Mouse (Mus musculus) MN1 (cell line): ENCODE results near the gene Gm21974.
A peak's percentile ranks its signal among the peaks of the same experiment; 100 is the strongest.
"Not testable (repeated sequence)": the region's sequence is repeated elsewhere in the genome, so short reads cannot be mapped to it uniquely, and the experiment has no call there.

ENCODE experiments used
- DNase-seq: peaks from one replicate; pipeline ENCODE4 v3.0.0-alpha.2; 2016; ENCODE audit warnings: low spot score

The Gm21974 gene

DNA sequence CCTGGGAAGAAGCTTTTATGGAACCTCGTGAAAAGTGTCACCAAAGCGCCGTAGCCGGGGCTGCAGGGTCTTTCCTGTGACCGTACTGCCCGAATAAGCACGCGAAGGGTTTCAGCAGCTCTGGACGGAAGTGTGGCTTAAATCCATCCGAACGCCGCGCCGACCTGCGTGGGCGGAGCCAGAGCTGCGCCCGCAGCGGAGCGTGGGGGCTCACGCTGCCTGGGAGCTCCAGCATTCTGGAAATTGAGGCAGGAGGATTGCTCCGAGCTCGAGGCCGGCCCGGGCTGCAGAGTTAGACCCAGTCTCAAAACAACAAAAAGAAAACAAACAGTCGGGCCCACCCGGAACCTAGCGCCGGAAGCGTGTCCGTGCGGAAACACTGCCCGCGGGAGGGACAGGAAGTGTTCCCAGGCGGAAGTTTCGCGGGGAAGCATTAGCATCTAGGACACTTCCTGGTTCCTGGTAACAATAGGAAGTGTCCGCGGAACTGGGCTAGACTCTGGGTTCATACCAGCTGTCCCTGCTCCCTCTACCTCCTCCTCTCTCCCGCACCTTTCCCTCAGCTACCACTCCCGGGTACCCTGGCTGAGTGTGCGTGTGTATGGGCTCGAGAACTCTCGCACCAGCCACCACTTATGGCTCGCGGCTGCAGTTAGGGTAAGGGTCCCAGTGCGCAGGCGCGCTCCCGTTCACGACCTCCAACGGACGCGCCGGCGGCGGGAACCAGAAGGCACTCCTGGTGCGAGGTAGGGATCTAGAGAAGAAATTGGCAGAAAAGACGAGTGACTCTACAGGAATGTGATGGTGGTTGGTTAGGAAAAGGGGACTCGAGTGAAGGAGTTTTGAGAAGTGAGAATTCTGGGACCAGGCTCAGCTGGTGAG, 18.5 kb downstream of the Gm21974 start, which contains the start of gene Zfp668:
Zfp668 (minus strand) TSS at position 362 of the 882 bp plus-strand sequence.
- DNase-seq, result peak; percentile 96

DNA sequence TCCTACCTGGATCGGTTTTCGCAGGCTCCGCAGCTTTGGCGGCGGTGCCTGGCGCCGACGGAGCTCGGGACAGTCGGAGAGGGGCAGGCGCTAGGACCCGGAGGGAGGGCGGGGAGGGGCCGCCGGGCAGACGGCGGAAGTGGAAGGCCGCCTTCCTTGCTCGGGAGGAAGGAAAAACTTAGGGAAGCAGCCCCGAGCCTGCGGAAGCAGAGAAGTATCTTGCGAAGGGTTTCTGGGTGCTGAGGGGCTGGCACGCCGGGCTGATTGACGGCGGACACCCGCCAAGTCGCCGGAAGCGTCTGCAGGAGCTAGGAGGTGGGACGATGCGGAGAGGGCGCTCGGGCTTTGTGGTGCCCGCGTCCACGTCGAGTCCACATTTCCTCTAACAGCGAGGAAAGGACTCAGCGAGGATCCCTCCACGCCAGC, 19.2 kb downstream of the Gm21974 start, which contains the start of gene Zfp646:
Zfp646 (plus strand) TSS at position 181 of the 426 bp plus-strand sequence.
- DNase-seq, result peak; percentile 87

- peak; percentile 97 for DNase-seq
These were observed 19.6 kb downstream of the Gm21974 start for GRCm38 (mm10) chr7:127875627-127876001.

- DNase-seq, result no peak
These were observed 20.2 kb downstream of the Gm21974 start for GRCm38 (mm10) chr7:127874812-127875626.

- no peak for DNase-seq
These were observed 25.0 kb downstream of the Gm21974 start for GRCm38 (mm10) chr7:127870136-127870821.

GRCm38 (mm10) chr7:127869149-127869810, 26.0 kb downstream of the Gm21974 start:
- DNase-seq, result peak; percentile 73

DNA sequence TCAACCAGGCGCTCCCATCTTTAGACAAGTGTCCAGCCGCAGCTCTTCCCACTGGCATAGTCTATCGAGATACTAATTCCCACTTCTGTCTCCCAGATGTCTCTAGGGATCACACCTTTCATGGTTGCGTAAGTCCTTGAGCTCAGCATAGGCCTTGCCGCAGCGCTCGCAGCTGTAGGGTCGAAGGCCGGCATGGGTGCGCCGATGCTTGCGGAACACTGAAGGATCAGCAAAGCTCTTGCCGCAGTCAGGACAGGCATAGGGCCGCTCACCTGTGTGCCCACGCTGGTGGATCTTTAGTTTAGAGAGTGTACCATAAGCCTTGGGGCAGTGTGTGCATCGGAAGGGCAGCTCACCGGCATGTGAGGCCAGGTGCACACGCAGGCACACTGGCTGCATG, 27.6 kb downstream of the Gm21974 start:
- DNase-seq, result no peak

DNA sequence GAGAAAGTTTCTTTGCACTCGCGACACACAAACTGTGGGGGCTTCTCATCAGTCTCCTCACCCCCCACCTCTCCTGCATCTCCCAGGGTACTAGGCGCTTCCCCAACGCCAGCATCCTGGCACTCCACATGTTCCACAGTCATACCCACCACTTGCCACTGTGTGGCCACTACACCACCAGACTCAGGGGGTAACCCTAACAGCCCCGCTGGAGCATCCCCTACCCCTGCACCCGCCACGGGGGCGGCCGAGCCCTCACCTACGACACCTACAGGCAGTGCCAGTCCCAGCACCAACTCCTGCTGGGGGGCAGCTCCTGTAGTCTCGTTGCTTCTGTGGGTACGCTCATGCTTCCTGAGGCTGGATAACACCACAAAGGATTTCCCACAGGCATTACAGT, 28.8 kb downstream of the Gm21974 start:
- no peak for DNase-seq

DNA sequence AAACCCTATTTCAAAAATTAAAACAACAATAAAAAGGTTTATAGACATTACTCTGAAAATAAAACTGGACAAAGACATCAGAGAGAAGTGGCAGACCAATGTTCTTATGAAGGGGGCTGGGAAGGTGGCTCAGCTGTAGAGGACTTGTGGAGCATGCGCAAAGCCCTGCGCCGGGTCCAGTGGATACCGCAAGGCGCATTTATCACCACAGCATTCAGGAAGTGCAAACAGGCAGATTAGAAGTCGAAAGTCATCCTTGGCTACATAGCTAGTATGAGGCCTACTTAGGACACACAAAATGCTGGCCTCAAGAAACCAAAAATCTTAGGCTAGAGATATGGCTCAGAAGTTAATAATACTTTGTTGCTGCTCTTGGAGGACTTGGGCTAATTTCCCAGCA, 37.0 kb downstream of the Gm21974 start:
- no peak for DNase-seq

DNA sequence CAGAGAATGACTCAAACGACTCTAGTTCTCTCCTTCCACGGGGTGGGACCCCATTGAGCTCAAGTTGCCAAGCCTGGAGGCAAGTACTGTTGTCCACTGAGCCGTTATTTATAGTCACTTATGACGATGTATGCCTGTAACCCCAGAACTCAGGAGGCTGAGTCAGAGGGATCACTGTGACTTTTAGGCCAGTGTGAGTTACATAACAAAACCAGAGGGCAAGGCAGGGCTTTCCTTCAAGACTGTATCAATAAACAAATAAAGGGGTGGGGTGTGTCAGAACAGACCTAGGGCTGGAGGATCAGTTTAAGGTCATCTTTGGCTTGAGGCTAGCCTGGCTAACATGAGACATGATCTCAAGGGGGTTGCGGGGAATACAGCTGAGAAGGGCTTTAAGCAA, 44.3 kb downstream of the Gm21974 start:
- DNase-seq, result no peak

DNA sequence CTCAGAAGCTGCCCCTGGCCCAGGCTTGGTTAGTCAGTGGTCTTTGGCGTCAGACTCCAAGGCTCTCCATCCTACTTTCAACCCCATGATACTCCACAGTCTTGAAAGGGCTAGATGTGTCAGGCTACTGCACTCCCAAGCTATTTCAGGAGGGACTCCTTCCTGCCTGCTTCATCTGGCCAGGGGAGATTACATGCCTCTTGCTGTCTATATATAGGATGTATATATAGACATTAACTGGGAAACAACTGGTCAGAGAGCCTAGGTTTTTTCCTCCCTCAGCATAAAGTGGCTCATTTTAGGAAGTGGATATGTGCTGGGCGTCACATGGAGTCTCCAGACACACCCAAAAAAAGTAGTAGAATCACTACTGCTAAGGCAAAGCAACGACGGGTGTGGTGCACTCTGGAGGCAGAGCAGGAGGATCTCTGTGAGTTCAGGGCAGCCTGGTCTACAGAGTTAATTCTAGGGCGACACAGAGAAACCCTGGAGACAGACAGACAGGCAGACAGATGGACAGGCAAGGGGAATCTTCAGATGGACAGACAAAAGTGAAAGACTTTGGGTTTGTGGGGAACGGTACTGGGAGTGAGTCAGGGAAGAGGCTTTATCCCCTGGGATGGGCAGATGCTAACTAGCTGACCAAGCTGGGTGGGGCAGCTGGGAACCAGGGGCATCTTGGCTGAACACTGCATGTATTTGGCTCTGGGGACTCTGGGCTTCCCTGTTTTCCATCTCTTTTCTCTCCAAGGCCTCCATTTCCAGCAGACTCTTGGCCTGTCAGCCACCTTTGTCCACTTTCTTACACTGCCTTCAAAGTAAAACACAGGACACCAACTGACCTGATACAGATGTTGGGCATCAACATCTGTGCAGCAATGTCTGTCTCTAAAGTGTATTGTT, 45.0 kb downstream of the Gm21974 start:
- no peak for DNase-seq

DNA sequence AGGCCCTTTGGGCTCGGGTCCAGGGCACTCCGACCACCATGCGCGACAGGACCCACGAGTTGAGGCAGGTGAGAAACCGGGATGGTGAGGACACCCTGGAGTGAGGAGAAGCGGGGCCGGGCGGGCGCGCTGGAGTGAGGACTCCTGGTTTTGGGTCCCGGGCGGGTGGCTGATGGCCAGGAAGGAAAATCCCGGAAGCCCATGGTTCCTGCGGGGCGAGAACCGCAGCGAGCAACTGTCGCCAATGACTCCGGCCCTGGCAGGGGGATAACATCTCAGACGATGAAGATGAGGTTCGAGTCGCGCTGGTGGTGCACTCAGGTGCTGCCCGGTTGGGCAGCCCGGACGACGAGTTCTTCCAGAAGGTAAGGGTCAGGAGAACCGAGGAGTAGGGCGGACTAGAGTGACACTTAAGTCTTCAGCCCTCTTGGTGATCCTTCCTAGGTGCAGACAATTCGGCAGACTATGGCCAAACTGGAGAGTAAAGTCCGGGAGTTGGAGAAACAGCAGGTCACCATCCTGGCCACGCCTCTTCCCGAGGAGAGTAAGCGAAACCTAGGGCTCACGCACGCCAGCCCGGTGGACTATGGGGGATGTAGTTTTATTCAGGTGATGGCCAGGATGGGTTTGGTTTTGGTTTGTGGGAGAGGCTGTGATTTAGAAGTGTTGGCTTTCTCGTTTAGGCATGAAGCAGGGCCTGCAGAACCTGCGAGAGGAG, 53.1 kb downstream of the Gm21974 start:
- DNase-seq, result peak; percentile 84

DNA sequence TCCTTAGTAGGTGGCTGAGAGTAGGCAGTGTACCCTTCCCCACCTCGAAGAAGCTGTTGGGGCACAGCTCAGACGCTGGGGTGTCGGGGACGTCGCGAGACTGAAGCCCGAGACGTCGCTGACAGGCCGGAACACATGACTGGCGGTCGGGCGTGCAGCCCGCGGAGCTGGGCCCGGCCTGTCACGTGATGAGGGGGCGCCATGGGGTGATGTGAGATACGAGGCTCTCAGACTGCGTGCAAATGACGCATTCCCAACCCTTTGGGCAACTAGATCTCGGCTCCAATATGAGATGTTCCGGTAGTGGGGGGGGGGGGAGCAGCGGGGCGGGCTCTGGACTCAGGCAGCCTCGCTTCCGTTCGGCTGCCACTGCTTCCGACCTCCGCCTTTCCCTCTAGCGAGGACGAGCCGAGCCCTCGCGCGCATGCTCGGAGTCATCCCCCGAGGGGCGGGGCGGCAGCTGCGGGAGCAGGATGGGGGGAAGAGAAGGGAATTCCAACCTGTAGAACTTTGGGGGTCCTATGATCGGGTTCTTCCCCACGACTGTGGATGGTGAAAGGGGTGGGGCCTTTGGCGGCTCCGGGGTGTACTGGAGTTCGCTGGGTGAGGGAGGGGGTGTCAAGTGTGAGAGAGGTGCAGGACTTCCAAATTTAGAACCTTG, 53.8 kb downstream of the Gm21974 start:
- DNase-seq, result peak; percentile 96

GRCm38 (mm10) chr7:127840886-127841285, 54.4 kb downstream of the Gm21974 start:
- peak; percentile 65 for DNase-seq

- DNase-seq, result not testable (repeated sequence)
These were observed 55.2 kb downstream of the Gm21974 start for GRCm38 (mm10) chr7:127840031-127840430.

DNA sequence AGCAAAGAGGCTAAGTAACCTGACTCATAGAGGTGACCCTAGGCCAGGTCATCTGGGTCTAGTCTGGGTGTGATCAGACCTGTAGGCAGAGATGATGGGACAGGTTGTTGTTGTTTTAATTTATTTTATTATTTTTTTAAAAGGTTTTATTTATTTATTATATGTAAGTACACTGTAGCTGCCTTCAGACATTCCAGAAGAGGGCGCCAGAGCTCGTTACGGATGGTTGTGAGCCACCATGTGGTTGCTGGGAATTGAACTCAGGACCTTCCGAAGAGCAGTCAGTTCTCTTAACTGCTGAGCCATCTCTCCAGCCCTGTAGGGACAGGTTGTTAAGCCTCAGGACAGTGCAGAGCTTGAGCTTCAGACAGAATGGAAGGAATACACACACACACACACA, 57.4 kb downstream of the Gm21974 start:
- DNase-seq, result not testable (repeated sequence)

DNA sequence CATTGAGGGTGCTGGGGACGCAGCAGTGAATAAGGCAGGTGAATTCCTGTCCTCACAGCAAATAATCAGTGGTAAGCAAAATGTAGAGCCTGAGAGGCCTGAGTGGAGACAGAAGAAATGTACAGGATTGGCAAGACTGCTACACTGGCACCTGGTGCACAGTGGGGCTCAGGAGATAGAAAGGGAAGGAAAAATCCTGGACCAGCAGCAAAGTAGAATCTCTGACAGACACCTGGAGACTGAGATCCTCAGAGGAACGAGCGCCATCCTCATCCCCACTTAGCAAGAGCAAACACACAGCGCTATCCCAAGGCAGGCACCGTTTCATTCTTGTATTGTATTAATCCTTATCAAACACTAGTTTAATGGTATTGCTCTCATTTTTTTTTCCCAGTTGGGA, 57.8 kb downstream of the Gm21974 start:
- no peak for DNase-seq
